Mouse (Mus musculus) cortical plate, adult 2 months (tissue): ENCODE results near the gene Pde6g.

Source experiments
- CTCF ChIP-seq: fragments of 200-500 bp; IDR thresholded peaks from 2 replicates; pipeline ENCODE4 v1.5.1; 2011; ENCODE audit warnings: mild to moderate bottlenecking, control low read depth, low read length; ENCODE audit not compliant: insufficient read depth; ENCODE audit errors: extremely low read depth
- POLR2A ChIP-seq: fragments of 200-500 bp; IDR thresholded peaks from 2 replicates; pipeline ENCODE4 v1.6.1; 2011; ENCODE audit warnings: mild to moderate bottlenecking, low read length, control low read depth; ENCODE audit not compliant: insufficient read depth; ENCODE audit errors: extremely low read depth

DNA sequence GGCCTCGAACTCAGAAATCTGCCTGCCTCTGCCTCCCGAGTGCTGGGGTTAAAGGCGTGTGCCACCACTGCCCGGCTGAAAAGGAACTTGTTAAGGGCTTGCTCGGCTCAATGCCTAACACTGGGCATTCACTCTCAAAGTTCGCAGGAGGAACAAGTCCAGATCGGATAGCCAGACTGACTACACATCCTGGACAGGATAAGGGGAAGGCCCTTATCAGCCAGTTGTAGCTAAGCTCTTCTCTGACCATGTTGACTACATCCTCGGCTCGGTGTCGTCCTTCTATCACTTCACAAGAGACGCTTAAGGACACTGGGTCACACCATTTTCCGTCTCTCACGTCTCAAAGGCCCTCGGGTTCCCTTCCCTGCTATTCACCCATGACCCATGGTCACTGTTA lies 4.1 kb upstream of the Pde6g start:
- TF ChIP-seq CTCF (no peak), POLR2A (no peak)
